Mouse (Mus musculus) erythroblast, embryonic 14.5 days (primary cell): ENCODE data around the gene Bcl2a1a. TPM values are rescaled to one million over a fixed set of nuclear protein-coding genes. Genes with fewer than 3 reads are reported as not detected.
"Not testable (repeated sequence)": the region's sequence is repeated elsewhere in the genome, so short reads cannot be mapped to it uniquely, and the experiment has no call there.

ENCODE experiments used
- H3K27me3 ChIP-seq: 2 replicates; pipeline ENCODE4 v1.6.1; 2012; ENCODE audit warnings: inconsistent platforms; ENCODE audit not compliant: control insufficient read depth
- H3K36me3 ChIP-seq: 2 replicates; pipeline ENCODE4 v1.6.1; 2012; ENCODE audit warnings: mild to moderate bottlenecking, inconsistent platforms; ENCODE audit not compliant: control insufficient read depth
- H3K4me1 ChIP-seq: 2 replicates; pipeline ENCODE4 v1.6.1; 2012; ENCODE audit warnings: inconsistent platforms; ENCODE audit not compliant: control insufficient read depth
- H3K4me3 ChIP-seq: replicated peaks from 2 replicates; pipeline ENCODE3; 2012; ENCODE audit warnings: moderate library complexity, mild to moderate bottlenecking, inconsistent platforms
- H3K9me3 ChIP-seq: 2 replicates; pipeline ENCODE4 v1.6.1; 2012; ENCODE audit warnings: low read length, inconsistent platforms, mixed read lengths; ENCODE audit not compliant: control insufficient read depth
- GATA1 ChIP-seq: IDR thresholded peaks from 2 replicates; pipeline ENCODE4 v1.6.1; 2012; ENCODE audit warnings: low read length, inconsistent platforms, mixed read lengths
- TAL1 ChIP-seq: IDR thresholded peaks from 3 replicates; pipeline ENCODE4 v1.6.1; 2012; ENCODE audit warnings: low read length, inconsistent platforms, mixed read lengths
- polyA plus RNA-seq: library from polyadenylated mRNA; stranded (reverse); fragments of >175 nt; gene quantifications from 2 replicates; pipeline ENCODE4 v1.2.3, GENCODE M21; 2012

Bcl2a1a gene
- polyA plus RNA-seq = not detected in 2 replicates

DNA sequence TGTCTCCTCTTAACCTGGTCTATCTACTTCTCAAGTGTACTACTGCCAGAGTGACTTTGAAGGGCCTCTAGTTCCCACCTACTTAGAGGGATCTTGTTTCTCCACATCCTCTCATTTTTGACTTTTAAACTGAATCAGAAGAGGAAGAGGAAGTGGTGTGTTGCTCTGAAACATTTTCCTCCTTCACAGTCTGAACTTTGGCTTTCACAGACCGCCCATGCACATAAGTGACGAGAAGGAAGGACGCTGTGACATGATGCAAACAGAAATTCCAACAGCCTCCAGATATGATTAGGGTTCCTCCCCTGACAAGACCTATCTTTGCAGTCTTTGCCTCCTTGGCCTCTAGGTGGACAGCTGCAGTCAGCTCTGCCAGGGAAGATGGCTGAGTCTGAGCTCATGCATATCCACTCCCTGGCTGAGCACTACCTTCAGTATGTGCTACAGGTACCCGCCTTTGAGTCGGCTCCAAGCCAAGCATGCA, at the start of gene Bcl2a1a:
Bcl2a1a (plus strand) TSS at position 231 of the 484 bp plus-strand sequence.
- H3K4me1 ChIP-seq, H3K36me3 ChIP-seq, H3K27me3 ChIP-seq, H3K4me3 ChIP-seq, H3K9me3 ChIP-seq: not testable (repeated sequence)

DNA sequence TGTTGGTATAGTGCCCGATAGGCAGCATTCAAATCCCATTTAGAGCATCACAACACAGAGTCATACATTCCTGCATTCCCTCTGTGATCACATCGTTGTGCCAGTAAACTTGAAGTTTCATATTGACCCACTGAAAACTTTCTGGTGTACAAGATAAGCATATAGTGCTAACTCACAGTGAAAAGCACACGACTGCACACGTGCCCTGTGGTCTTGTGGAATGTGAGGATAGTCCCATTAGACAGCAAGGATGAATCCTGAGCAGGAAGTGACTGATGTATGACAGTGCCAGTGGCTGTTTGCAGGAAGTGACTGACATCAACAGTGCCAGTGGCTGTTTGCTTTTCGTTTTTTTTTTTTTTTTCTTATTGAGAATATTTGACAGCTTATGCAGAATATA, 40.1 kb upstream of the Bcl2a1a start:
- not testable (repeated sequence) for H3K27me3 ChIP-seq, H3K4me1 ChIP-seq, H3K9me3 ChIP-seq, H3K36me3 ChIP-seq, H3K4me3 ChIP-seq

DNA sequence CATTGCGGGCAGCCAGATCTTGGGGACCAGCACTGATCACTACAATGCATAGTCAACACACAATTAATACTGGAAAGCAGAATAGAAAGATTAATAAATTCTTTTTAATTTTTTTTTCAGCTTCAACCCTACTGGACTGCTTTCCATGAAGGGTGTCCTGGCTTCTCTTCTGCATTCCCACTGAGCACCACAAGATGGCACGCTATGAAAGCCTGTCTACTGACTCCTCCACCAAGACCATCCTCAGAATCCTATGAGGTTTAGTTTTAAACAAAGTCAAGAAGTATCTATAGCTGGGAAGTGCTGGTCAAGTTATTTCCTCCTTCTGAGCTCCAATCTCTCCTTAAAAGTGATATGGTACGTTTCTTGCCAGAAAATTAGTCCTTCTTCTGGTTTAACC, 18.4 kb upstream of the Bcl2a1a start:
- H3K4me3 ChIP-seq, H3K9me3 ChIP-seq, H3K4me1 ChIP-seq, H3K36me3 ChIP-seq, H3K27me3 ChIP-seq: not testable (repeated sequence)

DNA sequence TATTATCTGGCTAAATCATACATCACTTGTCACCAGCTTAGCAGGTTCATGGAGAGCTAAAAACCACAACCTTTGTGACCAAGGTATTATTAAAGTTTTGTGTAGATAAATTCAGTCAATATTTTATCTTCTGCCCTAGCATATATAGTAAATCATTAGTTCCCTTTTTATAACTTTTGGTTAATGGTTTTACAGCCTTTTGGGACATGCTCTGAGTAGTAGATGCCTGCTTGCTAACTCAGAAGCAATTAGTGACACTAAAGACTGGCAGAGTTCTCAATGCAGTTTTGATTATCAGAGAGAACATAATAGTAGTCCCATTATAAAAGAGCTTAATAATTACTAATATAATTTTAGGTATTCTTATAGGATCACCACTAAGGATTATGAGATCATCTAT, 5.2 kb upstream of the Bcl2a1a start:
- H3K4me3 ChIP-seq, H3K9me3 ChIP-seq, H3K4me1 ChIP-seq: not testable (repeated sequence)

DNA sequence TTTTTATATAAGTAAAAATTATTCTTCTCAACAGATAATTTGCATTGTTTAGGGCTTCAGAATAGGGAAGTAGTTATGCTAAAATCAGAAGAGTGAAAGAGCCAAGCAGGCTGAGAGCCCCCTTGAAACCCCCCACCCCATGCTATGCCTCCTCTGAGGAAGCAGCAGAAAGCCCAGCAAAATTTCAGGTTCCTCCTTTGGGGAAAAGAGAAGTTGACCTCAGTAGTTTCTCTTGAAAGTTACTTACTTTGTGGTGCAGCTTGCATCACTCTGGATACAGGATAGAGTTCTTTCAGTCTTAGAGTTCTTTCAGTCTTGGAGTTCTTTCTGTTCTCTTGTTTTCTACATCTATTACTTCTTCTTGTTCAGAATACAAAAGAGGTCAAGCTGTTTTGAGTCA, 3.5 kb upstream of the Bcl2a1a start:
- H3K4me1 ChIP-seq, H3K27me3 ChIP-seq, H3K9me3 ChIP-seq, H3K36me3 ChIP-seq, H3K4me3 ChIP-seq: not testable (repeated sequence)

More for the DNA sequence above, 5.2 kb upstream of the Bcl2a1a start:
- H3K27me3 ChIP-seq, H3K36me3 ChIP-seq: not testable (repeated sequence)

DNA sequence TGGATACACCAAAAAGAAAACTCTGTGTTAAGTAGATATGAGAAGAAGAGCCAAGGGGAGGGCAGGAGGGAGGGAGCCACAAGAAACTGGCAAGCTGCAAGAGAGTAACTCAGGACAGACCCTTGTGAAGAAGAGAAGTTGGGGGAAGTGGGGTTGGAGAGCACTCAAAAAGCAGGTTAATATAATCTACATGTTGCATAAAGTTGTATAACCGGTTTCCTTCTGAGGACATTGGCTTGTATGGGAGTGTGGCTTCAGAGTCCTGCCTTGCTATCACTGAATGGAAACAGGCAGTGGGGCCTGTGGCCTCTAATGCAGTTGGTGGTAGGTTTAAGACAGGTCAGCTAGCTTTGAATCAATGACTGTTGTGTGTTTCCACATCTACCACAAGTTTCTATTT, 1.5 kb upstream of the Bcl2a1a start:
- H3K36me3 ChIP-seq, H3K9me3 ChIP-seq, H3K27me3 ChIP-seq, H3K4me3 ChIP-seq, H3K4me1 ChIP-seq: not testable (repeated sequence)

DNA sequence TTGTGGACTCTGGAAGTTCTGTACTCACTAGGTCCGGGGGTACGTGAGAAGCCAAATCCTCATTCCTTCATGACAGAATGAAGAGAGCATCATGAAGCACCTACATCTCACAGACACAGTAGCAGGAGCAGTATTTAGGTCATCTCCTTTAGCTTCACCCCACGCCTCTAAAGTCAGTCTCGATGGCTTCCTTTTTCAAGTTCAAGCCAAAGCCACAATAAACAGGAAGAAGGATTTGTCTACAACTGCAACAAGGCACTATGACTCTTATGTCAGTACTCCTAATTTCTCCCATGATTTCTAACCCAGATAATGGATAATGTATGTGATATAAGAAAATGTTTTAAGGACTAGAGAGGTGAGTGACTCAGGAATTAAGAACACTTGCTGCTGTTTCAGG, 665 bp upstream of the Bcl2a1a start:
- not testable (repeated sequence) for H3K4me3 ChIP-seq, H3K36me3 ChIP-seq, H3K4me1 ChIP-seq, H3K27me3 ChIP-seq, H3K9me3 ChIP-seq

DNA sequence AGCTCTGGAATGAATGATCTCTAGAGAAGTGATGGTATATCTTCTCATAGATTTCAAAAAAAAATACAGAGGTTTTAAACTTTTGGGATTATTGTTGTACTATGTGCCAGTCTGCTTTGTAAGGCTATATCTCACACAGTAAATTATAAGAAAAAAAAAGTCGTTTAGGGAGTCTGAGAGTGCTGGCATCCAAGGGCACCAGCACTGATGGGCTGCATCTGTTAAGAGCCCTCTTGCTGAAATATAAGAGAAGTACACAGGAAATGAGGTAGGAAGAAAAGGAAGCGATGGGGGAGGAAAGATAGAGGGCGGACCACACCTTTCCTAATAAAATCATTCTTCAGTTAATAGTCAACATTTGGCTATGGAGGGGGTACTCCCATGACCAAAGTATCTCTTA, 2.2 kb downstream of the Bcl2a1a start:
- no peaks in the 10 kb centered on the region for H3K27me3 ChIP-seq
- no peaks in the 10 kb centered on the region for H3K4me1 ChIP-seq
- no peaks in the 10 kb centered on the region for H3K9me3 ChIP-seq
- TF ChIP-seq GATA1 = no peak
- no peak for TF ChIP-seq TAL1
- H3K4me3 ChIP-seq = no peak overlapping the region
- no peaks in the 10 kb centered on the region for H3K36me3 ChIP-seq

DNA sequence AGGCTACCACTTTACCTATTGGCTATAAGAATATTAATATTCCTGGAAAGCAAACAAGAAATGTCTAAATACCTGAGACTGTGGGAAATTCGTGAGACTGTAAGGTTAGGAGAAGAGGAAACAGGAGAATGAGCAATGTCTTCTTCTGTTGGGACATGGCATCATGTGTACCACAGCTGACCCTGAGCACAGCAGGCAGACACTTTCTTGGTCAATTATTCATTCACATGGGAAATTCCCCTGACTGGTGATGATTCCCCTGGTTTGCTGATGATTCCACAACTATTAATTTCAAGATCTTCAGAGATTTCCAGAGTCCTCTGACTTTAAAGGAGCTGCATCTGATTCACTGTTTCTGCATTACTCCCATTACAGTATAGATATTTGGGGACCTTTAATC, 3.3 kb downstream of the Bcl2a1a start:
- H3K9me3 ChIP-seq, H3K4me1 ChIP-seq, H3K27me3 ChIP-seq, H3K4me3 ChIP-seq, H3K36me3 ChIP-seq: not testable (repeated sequence)

DNA sequence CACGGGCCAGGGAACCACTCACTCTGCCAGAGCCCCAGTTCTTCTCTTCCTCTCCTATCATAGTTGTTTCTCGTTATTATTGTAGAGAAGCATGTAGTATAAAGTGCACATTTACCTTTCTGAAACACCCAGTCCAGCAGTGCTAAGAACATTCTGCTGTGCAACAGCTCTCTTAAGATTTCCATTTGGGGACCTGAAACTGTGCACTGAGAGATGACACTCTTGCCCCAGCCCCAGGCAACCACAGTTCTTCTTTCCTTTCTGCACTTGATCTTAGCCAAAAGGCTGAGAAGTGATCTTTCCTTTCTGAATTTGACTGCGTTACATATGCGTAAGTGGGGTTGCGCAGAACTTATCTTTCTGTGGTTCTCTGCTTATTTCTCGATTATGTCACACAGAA, 9.8 kb downstream of the Bcl2a1a start:
- not testable (repeated sequence) for H3K27me3 ChIP-seq, H3K36me3 ChIP-seq, H3K4me1 ChIP-seq, H3K9me3 ChIP-seq, H3K4me3 ChIP-seq

DNA sequence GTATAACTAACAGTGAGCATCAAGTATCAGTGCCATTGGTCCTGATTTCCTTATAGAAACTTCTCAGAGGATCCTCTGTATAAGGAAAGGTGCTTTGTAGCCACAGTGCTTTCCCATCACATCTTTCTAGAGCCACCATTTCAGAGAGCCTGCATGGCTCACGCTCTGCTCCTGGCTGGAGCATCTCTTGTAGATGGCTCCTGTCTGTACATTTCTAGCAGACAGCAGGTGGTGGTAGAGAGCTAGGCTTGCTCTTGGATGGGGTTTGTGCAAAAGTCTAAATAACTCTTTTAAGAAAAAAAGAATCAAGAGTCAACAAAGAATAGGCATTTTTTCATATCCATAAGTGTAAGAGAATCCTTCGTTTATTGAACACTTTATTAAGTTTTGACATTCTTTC, 12.8 kb downstream of the Bcl2a1a start:
- H3K27me3 ChIP-seq, H3K9me3 ChIP-seq, H3K36me3 ChIP-seq, H3K4me1 ChIP-seq, H3K4me3 ChIP-seq: not testable (repeated sequence)

DNA sequence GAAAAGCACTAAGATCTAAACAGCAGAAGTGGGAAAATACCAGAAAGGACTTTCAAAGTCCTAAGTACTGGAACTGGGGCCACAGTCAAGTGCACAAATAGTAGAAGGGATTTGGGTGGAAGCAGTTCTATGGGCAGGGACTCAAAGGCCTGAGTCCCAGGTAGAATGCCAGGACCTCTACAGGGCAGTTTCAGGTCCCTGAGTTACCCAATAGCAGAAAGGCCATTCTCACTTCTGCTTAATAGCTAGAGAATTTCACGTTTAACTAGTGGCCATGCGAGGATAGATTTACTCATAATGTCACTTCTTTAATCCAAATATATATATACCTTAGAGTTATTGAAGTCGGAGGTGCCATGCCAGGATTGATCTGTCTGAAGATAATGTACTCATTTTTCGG, 20.2 kb downstream of the Bcl2a1a start:
- H3K4me3 ChIP-seq, H3K36me3 ChIP-seq, H3K9me3 ChIP-seq, H3K27me3 ChIP-seq, H3K4me1 ChIP-seq: not testable (repeated sequence)

DNA sequence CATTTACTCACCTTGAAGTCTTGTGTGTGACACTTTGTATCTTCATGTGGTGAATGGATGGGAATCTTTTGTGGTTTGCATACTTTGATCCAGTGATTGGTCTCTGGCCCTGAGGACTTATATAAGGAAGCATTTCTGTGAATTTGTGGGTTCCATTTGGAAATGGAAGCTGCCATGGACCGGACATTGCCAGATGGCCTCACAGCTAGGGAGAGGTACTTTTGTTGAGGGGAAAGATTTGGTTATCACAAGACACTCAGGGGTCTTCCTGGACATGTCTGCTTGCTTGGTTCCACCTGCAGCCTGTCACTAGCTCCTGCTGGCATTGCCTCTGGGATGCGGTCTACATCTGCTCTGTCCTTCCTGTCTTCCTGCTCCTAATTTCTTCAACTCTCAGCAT, 23.1 kb downstream of the Bcl2a1a start:
- H3K4me1 ChIP-seq, H3K36me3 ChIP-seq, H3K9me3 ChIP-seq, H3K4me3 ChIP-seq, H3K27me3 ChIP-seq: not testable (repeated sequence)

DNA sequence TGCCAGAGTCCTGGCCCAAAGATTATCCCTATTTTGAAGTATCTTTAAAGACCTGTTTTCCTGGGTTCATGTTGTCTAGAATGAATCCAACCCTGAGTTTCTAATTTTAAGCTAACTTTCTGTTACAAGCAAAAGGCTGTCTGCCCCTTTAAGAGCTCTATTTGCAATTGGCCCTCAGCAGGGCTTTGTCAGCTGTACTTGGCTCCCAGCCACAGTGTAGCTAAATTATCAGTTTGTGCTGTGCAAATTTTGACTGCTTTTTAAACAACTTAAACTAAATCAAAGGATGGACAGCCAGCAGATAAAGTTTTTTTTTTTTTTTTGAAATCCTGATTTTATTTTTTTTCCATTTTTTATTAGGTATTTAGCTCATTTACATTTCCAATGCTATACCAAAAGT, 44.8 kb downstream of the Bcl2a1a start:
- H3K36me3 ChIP-seq, H3K4me1 ChIP-seq, H3K4me3 ChIP-seq, H3K27me3 ChIP-seq, H3K9me3 ChIP-seq: not testable (repeated sequence)
